Mouse (Mus musculus) heart, adult 18-20 months (tissue): ENCODE results near the gene Six2. TPM values are rescaled to one million over a fixed set of nuclear protein-coding genes. Genes with fewer than 3 reads are reported as not detected.

Experiments used
- DNase-seq, 2 experiments: peaks; one replicate each; pipeline ENCODE4 v3.0.0; 2021 to 2022; ENCODE audit warnings: mixed read lengths in 1 of 2
- total RNA-seq, 2 experiments: library from RNA; stranded (reverse); gene quantifications; 2 replicates each; pipeline ENCODE4 v1.2.3; 2021

Six2 gene
- total RNA-seq, 2 experiments from 2014 or later, result 0.26 to 0.32 TPM

DNA sequence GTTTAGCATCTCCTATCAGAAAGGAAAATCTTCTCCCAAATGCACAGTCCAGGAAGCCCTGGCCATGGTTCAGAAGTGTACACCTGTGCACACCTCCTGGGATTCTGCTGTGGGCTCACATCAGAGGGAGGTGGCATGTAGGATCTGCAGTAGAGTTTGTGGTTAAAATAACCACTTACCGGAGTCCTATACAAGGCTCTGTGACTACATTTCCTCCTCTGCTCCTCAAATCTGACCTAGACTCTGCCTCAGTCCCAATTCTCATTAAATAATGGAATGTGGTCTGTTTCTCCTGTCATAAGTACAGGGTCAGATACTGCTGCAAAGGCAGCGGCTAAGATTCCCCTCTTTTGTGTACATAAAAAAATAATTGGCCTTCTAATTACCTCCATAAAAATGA, 23.9 kb downstream of the Six2 start:
- DNase-seq, result no peak

DNA sequence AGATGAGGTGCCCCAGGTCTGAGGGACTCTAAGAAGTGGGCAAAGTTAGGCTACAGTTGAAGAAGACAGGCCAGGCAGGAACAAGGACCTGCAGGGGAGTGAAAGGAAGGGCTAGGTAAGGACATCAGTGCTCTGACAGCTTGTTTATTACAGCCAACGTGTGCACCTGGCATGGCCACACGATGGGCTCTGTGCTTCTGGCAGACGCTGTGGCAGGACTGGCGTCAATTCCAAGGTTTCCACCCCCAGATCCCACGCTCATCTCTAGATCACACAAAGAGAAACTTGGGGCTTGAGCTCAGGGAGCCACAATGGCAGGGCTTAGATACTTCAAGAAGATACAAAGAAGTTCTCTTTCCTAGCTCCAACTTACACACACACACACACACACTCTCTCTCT, 26.6 kb downstream of the Six2 start:
- DNase-seq, result no peak

GRCm38 (mm10) chr17:85660016-85660415, 28.1 kb downstream of the Six2 start:
- no peak for DNase-seq

DNA sequence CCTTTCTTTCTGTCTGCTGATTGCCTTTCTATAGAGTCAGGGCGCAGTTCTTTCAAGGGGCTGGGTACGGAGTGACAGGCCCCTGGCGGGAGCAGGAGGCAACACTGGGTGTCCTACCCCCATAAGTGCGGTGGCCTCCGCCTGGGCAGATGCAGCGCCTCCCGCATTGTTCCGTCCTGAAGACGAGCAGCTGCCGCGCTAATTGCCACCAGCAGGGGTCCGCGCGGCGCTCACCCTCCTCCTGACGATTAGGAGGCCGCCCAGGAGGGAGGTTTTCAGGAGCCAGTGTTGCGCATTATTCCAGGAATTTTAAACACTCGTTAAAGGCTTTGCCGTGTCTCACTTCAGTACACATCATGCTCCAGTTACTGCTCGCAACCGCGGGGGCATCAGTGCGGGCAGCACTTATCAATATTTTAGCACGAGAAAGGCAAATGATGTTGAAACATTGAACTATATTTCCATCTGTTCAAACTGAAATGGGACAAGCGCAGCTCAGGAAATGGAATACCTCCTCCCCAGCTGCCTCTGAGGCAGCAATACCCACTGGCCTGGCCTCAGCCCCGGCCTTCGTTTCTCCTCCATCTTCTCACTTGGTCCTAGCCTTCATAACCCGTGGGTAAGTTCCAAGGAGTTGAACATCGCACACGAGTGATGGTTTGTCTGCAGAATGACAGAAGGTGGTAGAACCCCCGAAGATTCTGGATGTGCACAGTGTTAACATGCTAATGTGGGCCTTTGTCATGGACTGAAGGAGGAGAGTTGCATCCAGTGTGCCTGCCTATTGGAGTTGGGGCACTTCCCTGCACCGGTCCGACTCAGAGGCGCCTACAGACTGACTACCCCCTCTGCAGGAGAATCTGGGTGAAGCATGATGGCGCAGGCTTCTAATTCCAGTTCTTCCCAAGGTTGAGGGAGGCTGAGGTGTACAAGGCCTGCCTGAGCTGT, 42.1 kb downstream of the Six2 start:
- DNase-seq, result peak; percentile 19 to 46

GRCm38 (mm10) chr17:85645312-85645711, 42.8 kb downstream of the Six2 start:
- no peak for DNase-seq

DNA sequence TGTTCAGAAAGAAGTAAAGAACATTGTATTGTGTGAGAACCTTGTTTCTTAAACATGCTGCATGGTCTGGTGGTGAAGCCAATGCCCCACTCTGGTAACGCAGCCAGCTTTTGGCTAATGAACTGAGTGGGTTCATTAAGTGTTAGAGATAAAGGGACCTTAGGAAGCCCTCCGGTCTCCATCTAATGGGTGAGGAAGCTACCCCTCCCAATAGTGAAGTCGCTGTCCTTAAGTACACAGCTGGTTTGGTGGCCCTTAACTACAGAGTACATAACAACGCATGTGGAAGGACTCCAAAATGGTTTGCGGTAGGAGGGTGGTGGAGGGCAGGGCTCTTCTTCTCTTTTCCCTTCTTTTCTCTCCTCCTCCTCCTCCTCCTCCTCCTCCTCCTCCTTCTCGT, 50.2 kb downstream of the Six2 start:
- no peak for DNase-seq

Other genes starting within 250 kb of the Six2 start
- gene Six3, start 74.7 kb downstream of the Six2 start, total RNA-seq, result not detected